Mouse (Mus musculus) macrophage (primary cell): ENCODE results near the gene Rassf2. TPM values are rescaled to one million over a fixed set of nuclear protein-coding genes. Genes with fewer than 3 reads are reported as not detected.

ENCODE experiments used
- H3K27ac ChIP-seq: fragments of 350-480 bp; formaldehyde crosslinking; 2 replicates; pipeline ENCODE4 v1.9.0; 2021
- H3K36me3 ChIP-seq: fragments of 350-480 bp; formaldehyde crosslinking; 2 replicates; pipeline ENCODE4 v1.9.0; 2021; ENCODE audit errors: inconsistent target
- H3K4me3 ChIP-seq: fragments of 350-480 bp; formaldehyde crosslinking; 2 replicates; pipeline ENCODE4 v1.9.0; 2021; ENCODE audit errors: inconsistent target
- H3K79me2 ChIP-seq: fragments of 350-480 bp; formaldehyde crosslinking; 2 replicates; pipeline ENCODE4 v1.9.0; 2021; ENCODE audit errors: inconsistent target
- WGBS: methylation state at CpG from one replicate; pipeline ENCODE4 v1.1.7; 2026; ENCODE audit warnings: inconsistent platforms; ENCODE audit not compliant: missing documents; 5-methylcytosine and 5-hydroxymethylcytosine counted together
- polyA plus RNA-seq: library from polyadenylated mRNA; stranded (reverse); fragments of 250-400 nt; gene quantifications from 3 replicates; pipeline ENCODE4 v1.2.4, GENCODE M21; 2018; ENCODE audit warnings: inconsistent platforms

Gene Rassf2
- polyA plus RNA-seq, 1 experiment from 2014 or later: 95.6 TPM

- Histone ChIP-seq H3K79me2 (no peaks in the 10 kb centered on the region), H3K27ac (no peak overlapping the region), H3K4me3 (no peak overlapping the region), H3K36me3 (no peaks in the 10 kb centered on the region)
- 53% methylated on average over 3 of the region's 3 CpGs for WGBS
These were observed 53.4 kb downstream of the Rassf2 start for GRCm38 (mm10) chr2:131976663-131977062.

GRCm38 (mm10) chr2:131971098-131971497 is 59.0 kb downstream of the Rassf2 start:
- H3K27ac ChIP-seq: no peak overlapping the region
- 73% methylated on average over 4 of the region's 4 CpGs for WGBS
- H3K4me3 ChIP-seq: no peak overlapping the region
- no peaks in the 10 kb centered on the region for H3K36me3 ChIP-seq
- H3K79me2 ChIP-seq: no peaks in the 10 kb centered on the region

GRCm38 (mm10) chr2:131970597-131970996 is 59.5 kb downstream of the Rassf2 start:
- no peaks in the 10 kb centered on the region for H3K79me2 ChIP-seq
- no peak overlapping the region for H3K4me3 ChIP-seq
- no peaks in the 10 kb centered on the region for H3K36me3 ChIP-seq
- WGBS: 90% methylated on average over 2 of the region's 2 CpGs
- H3K27ac ChIP-seq: no peak overlapping the region

DNA sequence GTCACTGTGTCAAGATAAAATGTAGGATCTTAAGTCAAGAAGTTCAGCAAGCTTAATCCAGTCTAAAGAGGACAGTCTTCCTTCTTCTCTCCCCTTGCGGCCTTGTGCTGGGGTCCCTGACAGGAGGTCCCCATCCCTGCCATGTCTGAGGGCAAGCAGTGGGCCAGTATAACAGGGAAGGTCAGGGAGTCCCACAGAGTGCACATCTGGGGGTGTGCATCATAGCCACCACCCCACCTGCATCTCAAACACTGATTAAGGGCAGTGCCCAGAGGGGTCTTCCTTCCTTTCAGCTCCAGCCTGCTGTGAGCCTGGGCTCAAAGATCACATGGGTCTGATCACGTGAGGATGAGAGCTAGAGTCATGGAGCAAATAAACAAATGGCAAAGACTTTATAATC is 68.4 kb downstream of the Rassf2 start:
- no peak overlapping the region for H3K4me3 ChIP-seq
- no peaks in the 10 kb centered on the region for H3K36me3 ChIP-seq
- no peaks in the 10 kb centered on the region for H3K79me2 ChIP-seq
- WGBS: 83% methylated on average over 2 of the region's 2 CpGs
- H3K27ac ChIP-seq: no peak overlapping the region

GRCm38 (mm10) chr2:131957731-131958222 is 72.3 kb downstream of the Rassf2 start:
- WGBS: 76% methylated on average over 9 of the region's 9 CpGs

GRCm38 (mm10) chr2:131956336-131957256 is 73.5 kb downstream of the Rassf2 start:
- H3K27ac ChIP-seq: no peak overlapping the region
- 90% methylated on average over 7 of the region's 7 CpGs for WGBS

More at GRCm38 (mm10) chr2:131957731-131958222, 72.3 kb downstream of the Rassf2 start:
- Histone ChIP-seq H3K36me3 (no peaks in the 10 kb centered on the region), H3K27ac (no peak overlapping the region), H3K4me3 (no peak overlapping the region), H3K79me2 (no peaks in the 10 kb centered on the region)

GRCm38 (mm10) chr2:131955264-131955663 is 74.8 kb downstream of the Rassf2 start:
- peak overlapping the region; percentile 2; the same call in 1 of the 2 replicates for H3K4me3 ChIP-seq
- 6% methylated on average over 17 of the region's 17 CpGs for WGBS
- H3K36me3 ChIP-seq: no peaks in the 10 kb centered on the region
- H3K27ac ChIP-seq: no peak overlapping the region
- H3K79me2 ChIP-seq: no peaks in the 10 kb centered on the region

More at GRCm38 (mm10) chr2:131956336-131957256, 73.5 kb downstream of the Rassf2 start:
- Histone ChIP-seq H3K79me2 (no peaks in the 10 kb centered on the region), H3K36me3 (no peaks in the 10 kb centered on the region), H3K4me3 (no peak overlapping the region)

- Histone ChIP-seq H3K4me3 (no peak overlapping the region), H3K27ac (no peak overlapping the region), H3K36me3 (no peaks in the 10 kb centered on the region), H3K79me2 (no peaks in the 10 kb centered on the region)
- 79% methylated on average over 7 of the region's 9 CpGs for WGBS
These were observed 75.2 kb downstream of the Rassf2 start for GRCm38 (mm10) chr2:131954835-131955234.

GRCm38 (mm10) chr2:131953711-131954110 is 76.3 kb downstream of the Rassf2 start:
- Histone ChIP-seq H3K4me3 (no peak overlapping the region), H3K36me3 (no peaks in the 10 kb centered on the region), H3K27ac (no peak overlapping the region), H3K79me2 (no peaks in the 10 kb centered on the region)
- 88% methylated on average over 4 of the region's 4 CpGs for WGBS

DNA sequence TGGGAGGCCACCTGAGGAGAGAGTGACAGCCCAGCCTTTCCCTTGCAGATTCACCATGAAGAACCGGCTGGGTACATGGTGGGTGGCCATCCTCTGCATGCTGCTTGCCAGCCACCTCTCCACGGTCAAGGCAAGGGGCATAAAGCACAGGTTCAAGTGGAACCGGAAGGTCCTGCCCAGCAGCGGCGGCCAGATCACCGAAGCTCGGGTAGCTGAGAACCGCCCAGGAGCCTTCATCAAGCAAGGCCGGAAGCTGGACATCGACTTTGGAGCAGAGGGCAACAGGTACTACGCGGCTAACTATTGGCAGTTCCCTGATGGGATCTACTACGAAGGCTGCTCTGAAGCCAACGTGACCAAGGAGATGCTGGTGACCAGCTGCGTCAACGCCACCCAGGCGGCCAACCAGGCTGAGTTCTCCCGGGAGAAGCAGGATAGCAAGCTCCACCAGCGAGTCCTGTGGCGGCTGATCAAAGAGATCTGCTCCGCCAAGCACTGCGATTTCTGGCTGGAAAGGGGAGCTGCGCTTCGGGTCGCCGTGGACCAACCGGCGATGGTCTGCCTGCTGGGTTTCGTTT is 77.0 kb downstream of the Rassf2 start:
- no peaks in the 10 kb centered on the region for H3K36me3 ChIP-seq
- no peaks in the 10 kb centered on the region for H3K79me2 ChIP-seq
- H3K27ac ChIP-seq: no peak overlapping the region
- no peak overlapping the region for H3K4me3 ChIP-seq
- WGBS: 32% methylated on average over 29 of the region's 29 CpGs

GRCm38 (mm10) chr2:131952456-131952855 is 77.6 kb downstream of the Rassf2 start:
- Histone ChIP-seq H3K36me3 (no peaks in the 10 kb centered on the region), H3K79me2 (no peaks in the 10 kb centered on the region), H3K27ac (no peak overlapping the region), H3K4me3 (no peak overlapping the region)
- 75% methylated on average over 2 of the region's 2 CpGs for WGBS

GRCm38 (mm10) chr2:131950598-131951095 is 79.4 kb downstream of the Rassf2 start, which contains the start of gene Prnd:
Gene Prnd, plus strand, starts transcription at chr2:131950861.
- Histone ChIP-seq H3K27ac (no peak within 1 kb of the TSS), H3K4me3 (no peak within 1 kb of the TSS), H3K36me3 (no peaks in the 10 kb centered on the region), H3K79me2 (no peaks in the 10 kb centered on the region)
- 5% methylated on average over 11 of the region's 11 CpGs for WGBS

DNA sequence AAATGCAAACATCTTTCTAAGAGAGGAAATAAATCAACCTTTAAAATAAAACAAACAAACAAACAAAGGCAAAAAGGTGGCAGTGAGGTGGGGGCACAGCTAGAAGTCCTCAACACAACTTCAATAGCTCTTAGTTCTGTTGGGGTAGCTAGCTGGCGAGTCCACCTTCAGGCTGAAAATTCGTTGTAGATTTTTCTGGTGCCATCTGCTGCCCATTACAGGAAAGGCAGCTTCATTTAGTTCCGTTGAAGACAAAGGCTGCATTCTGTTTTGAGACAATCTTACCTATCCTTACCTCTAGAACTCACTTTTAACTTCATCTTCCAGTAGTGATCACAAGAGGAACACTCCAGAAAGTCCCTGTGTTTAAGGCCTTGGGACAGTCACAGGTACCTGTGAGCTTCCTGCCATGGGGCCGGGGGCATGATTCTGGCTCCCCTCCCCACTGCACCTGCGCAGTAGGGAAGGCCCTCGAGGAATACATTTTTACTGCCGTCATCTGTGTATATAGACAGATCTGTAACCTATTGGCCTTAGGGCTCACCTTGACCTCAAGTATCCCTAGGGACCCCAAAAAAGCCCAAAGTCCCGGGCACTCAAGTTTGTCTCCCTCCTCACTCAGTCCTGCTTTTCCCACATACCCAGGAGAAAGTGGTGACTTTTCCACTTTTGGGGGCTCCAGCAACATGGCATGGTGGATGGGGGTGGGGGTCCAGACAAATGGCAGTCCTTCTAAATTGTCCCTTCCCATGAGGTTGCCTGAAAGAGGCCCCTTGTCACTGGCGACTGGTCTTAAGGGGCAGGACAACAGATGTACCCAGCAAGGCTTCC is 80.1 kb downstream of the Rassf2 start:
- H3K4me3 ChIP-seq: no peak overlapping the region
- H3K36me3 ChIP-seq: no peaks in the 10 kb centered on the region
- no peak overlapping the region for H3K27ac ChIP-seq
- no peaks in the 10 kb centered on the region for H3K79me2 ChIP-seq
- 41% methylated on average over 8 of the region's 9 CpGs for WGBS

- Histone ChIP-seq H3K79me2 (no peaks in the 10 kb centered on the region), H3K27ac (no peak overlapping the region), H3K4me3 (no peak overlapping the region), H3K36me3 (no peaks in the 10 kb centered on the region)
- WGBS: 91% methylated on average over 10 of the region's 11 CpGs
These were observed 81.0 kb downstream of the Rassf2 start for GRCm38 (mm10) chr2:131948916-131949639.
